Mouse (Mus musculus) heart, adult 2 months (tissue): Measurements from ENCODE around the gene Kat2b. TPM values are rescaled to one million over a fixed set of nuclear protein-coding genes. Genes with fewer than 3 reads are reported as not detected.

Source experiments
- DNase-seq, 2 experiments: peaks; one replicate each; pipeline ENCODE4 v3.0.0; 2021
- H3K27ac ChIP-seq: fragments of 200-600 bp; 2 replicates; pipeline ENCODE4 v1.8.1; 2022
- H3K27me3 ChIP-seq: fragments of 200-500 bp; 2 replicates; pipeline ENCODE4 v1.6.1; 2012; ENCODE audit warnings: mild to moderate bottlenecking, low read length, inconsistent platforms, mixed read lengths; ENCODE audit not compliant: control insufficient read depth, insufficient read depth
- H3K36me3 ChIP-seq: fragments of 200-500 bp; 2 replicates; pipeline ENCODE4 v1.6.1; 2012; ENCODE audit warnings: low read length, inconsistent platforms; ENCODE audit not compliant: control insufficient read depth, insufficient read depth
- H3K4me1 ChIP-seq: fragments of 200-500 bp; 2 replicates; pipeline ENCODE4 v1.6.1; 2011; ENCODE audit warnings: low read length; ENCODE audit not compliant: control insufficient read depth, insufficient read depth
- H3K4me3 ChIP-seq: fragments of 200-600 bp; 2 replicates; pipeline ENCODE4 v1.8.1; 2022
- H3K79me2 ChIP-seq: fragments of 200-500 bp; replicated peaks from 2 replicates; pipeline ENCODE4 v1.6.1; 2012; ENCODE audit warnings: mild to moderate bottlenecking, inconsistent platforms, low read length, moderate library complexity, mixed read lengths; ENCODE audit not compliant: control insufficient read depth, insufficient read depth
- H3K9ac ChIP-seq: fragments of 200-500 bp; 2 replicates; pipeline ENCODE4 v1.6.1; 2012; ENCODE audit warnings: low read depth, mild to moderate bottlenecking, control low read depth, inconsistent platforms, low read length, mixed read lengths
- CTCF ChIP-seq: fragments of 200-600 bp; IDR thresholded peaks from 2 replicates; pipeline ENCODE4 v1.8.1; 2022; ENCODE audit warnings: antibody characterized with exemption, mild to moderate bottlenecking, moderate library complexity
- EP300 ChIP-seq: fragments of 200-500 bp; IDR thresholded peaks from 2 replicates; pipeline ENCODE4 v1.6.1; 2011; ENCODE audit warnings: low read depth, low read length, control low read depth; ENCODE audit not compliant: insufficient read depth
- POLR2A ChIP-seq: fragments of 200-500 bp; IDR thresholded peaks from 2 replicates; pipeline ENCODE4 v1.6.1; 2011; ENCODE audit warnings: mild to moderate bottlenecking, low read depth, low read length, control low read depth; ENCODE audit not compliant: insufficient read depth
- WGBS: fragments of 180-500 bp; shearing (Covaris S2); methylation state at CpG from one replicate; pipeline ENCODE4 v1.1.7; 2018; 5-methylcytosine and 5-hydroxymethylcytosine counted together
- intact Hi-C: fragments of 180-260 bp; cut with DNase I; formaldehyde crosslinking; loops from one replicate; pipeline ENCODE4 v1.15.1; 2025
- polyA plus RNA-seq: library from polyadenylated mRNA; depleted of rRNA; stranded (reverse); fragments of >200 nt; gene quantifications from 2 replicates; pipeline ENCODE4 v1.2.3, GENCODE M21; 2012
- total RNA-seq, 2 experiments: library from RNA; stranded (reverse); gene quantifications; 2 replicates each; pipeline ENCODE4 v1.2.3; 2021

The Kat2b gene
- total and polyA plus RNA-seq, 3 experiments, result 20.0 to 82.9 (median 78.7) TPM

DNA sequence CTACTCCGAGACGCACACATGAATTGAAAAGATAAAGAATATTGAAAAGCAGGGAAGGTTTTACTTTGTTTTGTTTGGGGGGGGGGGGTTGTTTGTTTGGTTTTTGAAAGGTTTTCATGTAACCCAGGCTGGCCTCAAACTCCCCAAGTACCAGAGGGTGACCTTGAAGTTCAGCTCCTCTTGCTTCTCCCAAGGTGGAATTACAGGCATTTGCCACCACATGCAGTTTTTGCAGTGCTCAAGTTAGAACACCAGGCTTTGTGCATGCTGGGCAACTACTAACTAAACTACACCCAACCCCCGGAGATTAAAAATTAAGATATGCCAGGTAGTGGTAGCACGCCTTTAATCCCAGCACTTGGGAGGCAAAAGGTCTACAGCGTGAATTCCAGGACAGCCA, 7.0 kb upstream of the Kat2b start:
- Histone ChIP-seq H3K27ac (no peak overlapping the region), H3K9ac (no peak overlapping the region), H3K79me2 (no peaks in the 10 kb centered on the region), H3K4me1 (no peaks in the 10 kb centered on the region), H3K36me3 (no peaks in the 10 kb centered on the region), H3K27me3 (no peaks in the 10 kb centered on the region), H3K4me3 (no peak overlapping the region)
- 87% methylated on average over 5 of the region's 5 CpGs for WGBS
- intact Hi-C loops, result no loop called here
- no peak for DNase-seq
- TF ChIP-seq CTCF (no peak), POLR2A (no peak), EP300 (no peak)

DNA sequence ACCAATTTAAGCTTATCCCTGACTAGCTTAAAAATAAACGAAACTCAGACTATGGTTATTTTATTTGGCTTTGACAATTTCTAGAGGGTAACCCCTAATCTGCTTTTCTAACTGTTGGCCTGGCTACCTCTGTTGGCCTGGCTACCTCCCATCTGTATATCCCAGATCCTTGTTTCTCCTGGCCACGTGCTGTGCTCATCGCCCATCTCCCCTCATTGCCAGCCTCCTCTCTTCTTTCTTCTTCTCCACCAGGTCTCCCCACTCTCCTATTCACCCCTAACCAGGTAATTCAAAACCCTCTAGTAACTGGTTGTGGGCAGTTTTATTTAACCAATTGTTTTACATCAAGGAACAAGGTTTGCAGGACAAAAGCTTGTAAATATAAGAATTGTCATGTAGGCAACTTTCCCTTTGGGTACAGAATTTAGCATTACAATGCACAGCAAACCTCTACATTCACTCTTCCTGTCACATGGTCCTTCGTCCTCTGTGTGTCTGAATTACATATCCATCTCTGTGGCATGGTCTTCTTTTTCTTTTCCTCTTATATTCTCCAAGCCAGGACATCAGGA, 5.1 kb upstream of the Kat2b start:
- TF ChIP-seq POLR2A (no peak), CTCF (no peak), EP300 (no peak)
- H3K4me1 ChIP-seq, result no peaks in the 10 kb centered on the region
- no peaks in the 10 kb centered on the region for H3K27me3 ChIP-seq
- intact Hi-C loops, result no loop called here
- 83% methylated on average over 4 of the region's 4 CpGs for WGBS
- no peak overlapping the region for H3K4me3 ChIP-seq
- no peak for DNase-seq
- no peak overlapping the region for H3K27ac ChIP-seq
- H3K36me3 ChIP-seq, result no peaks in the 10 kb centered on the region
- no peak overlapping the region for H3K9ac ChIP-seq
- no peaks in the 10 kb centered on the region for H3K79me2 ChIP-seq

DNA sequence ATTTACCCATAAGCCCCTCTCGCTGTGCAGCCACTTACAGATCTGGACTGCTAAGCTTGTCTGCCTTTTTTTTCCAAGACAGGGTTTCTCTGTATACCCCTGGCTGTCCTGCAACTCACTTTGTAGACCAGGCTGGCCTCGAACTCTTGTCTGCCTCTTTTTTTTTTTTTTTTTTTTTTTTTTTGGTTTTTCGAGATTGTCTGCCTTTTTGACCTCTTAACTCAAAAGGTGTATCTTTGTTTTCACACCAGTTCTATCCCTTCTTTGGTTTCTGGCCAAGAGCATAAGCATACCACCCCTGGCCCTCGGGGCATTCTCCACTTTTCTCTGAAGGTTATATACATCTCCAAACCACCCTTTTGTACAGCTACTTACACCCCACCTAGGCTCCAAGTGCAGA, 1.8 kb upstream of the Kat2b start:
- H3K36me3 ChIP-seq, result peaks cover 6% of the 10 kb centered on the region; the same call in 1 of the 2 replicates
- no peaks in the 10 kb centered on the region for H3K79me2 ChIP-seq
- H3K4me3 ChIP-seq, result no peak overlapping the region
- TF ChIP-seq EP300, result no peak
- no peak for TF ChIP-seq CTCF
- TF ChIP-seq POLR2A, result no peak
- no peak for DNase-seq
- intact Hi-C loops, result loop anchor here (5.0 kb wide), 1 partner anchor 72 kb away; no protein-coding TSS in a partner anchor
- no peaks in the 10 kb centered on the region for H3K27me3 ChIP-seq
- H3K9ac ChIP-seq, result no peak overlapping the region
- peaks cover 7% of the 10 kb centered on the region for H3K4me1 ChIP-seq
- no peak overlapping the region for H3K27ac ChIP-seq
- 81% methylated on average over 4 of the region's 4 CpGs for WGBS

DNA sequence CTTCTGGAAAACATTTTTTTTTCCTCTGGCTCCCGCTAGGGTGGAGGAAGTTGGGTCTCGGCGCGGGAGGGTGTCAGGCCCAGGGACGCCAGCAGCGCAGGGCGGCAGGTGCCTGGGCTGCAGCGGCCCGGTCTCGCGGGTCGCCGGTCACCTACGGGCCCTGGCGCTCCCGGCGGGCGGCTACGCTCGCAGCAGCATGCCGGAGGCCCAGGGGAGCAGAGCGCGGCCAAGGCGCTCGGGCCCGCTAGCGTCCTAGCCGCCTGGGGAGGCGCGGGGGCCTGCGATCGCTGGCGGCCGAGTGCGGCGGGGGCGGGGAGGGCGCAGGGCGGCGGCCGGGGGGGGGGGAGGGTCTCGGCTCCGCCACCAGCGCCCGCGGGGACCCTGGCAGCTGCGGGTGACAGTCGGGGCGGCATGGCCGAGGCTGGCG, 271 bp downstream of the Kat2b start:
- peak overlapping the region; percentile 100 for H3K9ac ChIP-seq
- H3K79me2 ChIP-seq, result 0 out of 2 replicates have a peak, but pooled peaks cover 2% of the 10 kb centered on the region
- H3K4me1 ChIP-seq, result peaks cover 12% of the 10 kb centered on the region
- peak overlapping the region; percentile 94 for H3K27ac ChIP-seq
- peaks cover 10% of the 10 kb centered on the region for H3K36me3 ChIP-seq
- intact Hi-C loops, result loop anchor here (2.0 to 5.0 kb wide), 2 partner anchors 20 to 70 kb away; no protein-coding TSS in a partner anchor
- under 1% methylated on average over 36 of the region's 51 CpGs for WGBS
- no peaks in the 10 kb centered on the region for H3K27me3 ChIP-seq
- peak; percentile 89 to 90 for DNase-seq
- peak overlapping the region; percentile 97 for H3K4me3 ChIP-seq
- TF ChIP-seq EP300, result no peak
- peak; percentile 57 for TF ChIP-seq CTCF
- peak; percentile 67 for TF ChIP-seq POLR2A

DNA sequence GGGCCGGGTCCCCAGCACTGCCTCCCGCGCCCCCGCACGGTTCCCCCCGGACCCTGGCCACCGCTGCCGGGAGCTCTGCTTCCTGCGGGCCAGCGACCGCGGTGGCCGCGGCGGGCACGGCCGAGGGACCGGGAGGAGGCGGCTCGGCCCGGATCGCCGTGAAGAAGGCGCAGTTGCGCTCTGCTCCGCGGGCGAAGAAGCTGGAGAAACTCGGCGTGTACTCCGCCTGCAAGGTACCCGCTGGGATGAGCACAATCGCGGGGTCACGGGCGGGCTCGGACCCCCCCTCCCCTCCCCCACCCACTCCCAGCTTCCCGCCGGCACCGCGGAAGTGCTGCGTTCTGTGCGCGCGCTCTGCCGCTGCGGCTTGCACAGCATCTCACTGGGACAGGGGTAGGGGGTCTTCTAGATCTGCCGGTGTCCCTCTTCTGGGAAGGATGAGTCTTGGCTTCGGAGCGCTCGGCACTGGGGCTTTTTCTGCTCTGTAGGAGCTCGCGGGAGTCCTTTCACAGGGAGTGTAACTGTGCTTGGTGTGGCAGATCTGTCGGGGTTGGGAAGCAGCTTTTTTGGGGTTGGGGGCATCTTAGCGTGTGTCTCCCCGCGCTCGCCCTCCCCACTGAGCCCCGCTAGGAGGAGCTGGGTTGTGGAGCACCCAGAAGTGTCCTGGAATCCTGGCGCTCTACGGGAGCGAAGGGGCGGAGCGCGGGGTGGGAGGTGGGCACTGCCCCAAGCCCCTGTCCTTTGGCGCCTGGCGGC, 863 bp downstream of the Kat2b start:
- TF ChIP-seq POLR2A (no peak), EP300 (0 out of 2 replicates have a peak, but pooled peaks have one; percentile 43), CTCF (peak; percentile 50)
- intact Hi-C loops, result loop anchor here (1.0 to 5.0 kb wide), 4 partner anchors 19 to 121 kb away; partner anchors contain the start of genes Rab5a and Sgo1
- Histone ChIP-seq H3K9ac (peak overlapping the region; percentile 100), H3K79me2 (peaks cover 4% of the 10 kb centered on the region; the same call in 1 of the 2 replicates), H3K27ac (peak overlapping the region; percentile 94), H3K4me3 (peak overlapping the region; percentile 97), H3K36me3 (peaks cover 10% of the 10 kb centered on the region), H3K4me1 (peaks cover 12% of the 10 kb centered on the region), H3K27me3 (no peaks in the 10 kb centered on the region)
- WGBS, result under 1% methylated on average over 56 of the region's 67 CpGs
- DNase-seq, result peak; percentile 68 to 75
